Mouse (Mus musculus): ENCODE data around the gene Borcs8. TPM values are rescaled to one million over a fixed set of nuclear protein-coding genes. Genes with fewer than 3 reads are reported as not detected.

The Borcs8 gene
- polyA plus RNA-seq, 1 experiment from 2014 or later, result 37.1 TPM

GRCm38 (mm10) chr8:70136591-70136990, 2.7 kb upstream of the Borcs8 start:
- H3K27ac ChIP-seq (replicated peaks), result no peak overlapping the region
- peaks cover 28% of the 10 kb centered on the region for H3K4me1 ChIP-seq
- H3K36me3 ChIP-seq, result peaks cover 45% of the 10 kb centered on the region
- H3K4me2 ChIP-seq (replicated peaks), result no peak overlapping the region
- H3K9me3 ChIP-seq, result no peaks in the 10 kb centered on the region
- no peaks in the 10 kb centered on the region for H3K27me3 ChIP-seq
- no peak overlapping the region for H3K9ac ChIP-seq (replicated peaks)
- no peak for ATAC-seq (ENCODE audit: low FRiP score, low read depth)
- H3K4me3 ChIP-seq, result no peak overlapping the region
- WGBS, result 85% methylated on average over 4 of the region's 4 CpGs

- peak overlapping the region; percentile 56; the same call in 1 of the 2 replicates for H3K9ac ChIP-seq (replicated peaks)
- 84% methylated on average over 4 of the region's 4 CpGs for WGBS
- H3K36me3 ChIP-seq, result peaks cover 46% of the 10 kb centered on the region
- ATAC-seq (ENCODE audit: low FRiP score, low read depth), result no peak
- peaks cover 22% of the 10 kb centered on the region for H3K4me1 ChIP-seq
- H3K4me3 ChIP-seq, result peak overlapping the region; percentile 66; the same call in 1 of the 2 replicates
- H3K27ac ChIP-seq (replicated peaks), result no peak overlapping the region
- H3K9me3 ChIP-seq, result no peaks in the 10 kb centered on the region
- H3K4me2 ChIP-seq (replicated peaks), result peak overlapping the region; percentile 85
- H3K27me3 ChIP-seq, result no peaks in the 10 kb centered on the region
Observed at GRCm38 (mm10) chr8:70137890-70138289, 1.4 kb upstream of the Borcs8 start.

- H3K4me2 ChIP-seq (replicated peaks), result peak overlapping the region; percentile 85
- peak overlapping the region; percentile 74 for H3K27ac ChIP-seq (replicated peaks)
- peak overlapping the region; percentile 66 for H3K4me3 ChIP-seq
- peak overlapping the region; percentile 82 for H3K9ac ChIP-seq (replicated peaks)
- ATAC-seq (ENCODE audit: low FRiP score, low read depth), result no peak
- 15% methylated on average over 9 of the region's 9 CpGs for WGBS
- peaks cover 48% of the 10 kb centered on the region for H3K36me3 ChIP-seq
- H3K4me1 ChIP-seq, result peaks cover 22% of the 10 kb centered on the region
- H3K9me3 ChIP-seq, result no peaks in the 10 kb centered on the region
- H3K27me3 ChIP-seq, result no peaks in the 10 kb centered on the region
Observed at GRCm38 (mm10) chr8:70139981-70140380, 682 bp downstream of the Borcs8 start.

- Histone ChIP-seq H3K36me3 (peaks cover 45% of the 10 kb centered on the region), H3K9me3 (no peaks in the 10 kb centered on the region), H3K4me3 (no peak overlapping the region), H3K27me3 (peaks cover 12% of the 10 kb centered on the region), H3K4me2 (replicated peaks) (no peak overlapping the region), H3K4me1 (peaks cover 12% of the 10 kb centered on the region), H3K27ac (replicated peaks) (no peak overlapping the region), H3K9ac (replicated peaks) (no peak overlapping the region)
- WGBS, result 86% methylated on average over 7 of the region's 7 CpGs
- no peak for ATAC-seq (ENCODE audit: low FRiP score, low read depth)
Observed at GRCm38 (mm10) chr8:70147678-70148607, 8.6 kb downstream of the Borcs8 start.

GRCm38 (mm10) chr8:70150158-70150557, 10.9 kb downstream of the Borcs8 start:
- H3K27ac ChIP-seq (replicated peaks), result no peak overlapping the region
- H3K36me3 ChIP-seq, result peaks cover 23% of the 10 kb centered on the region
- no peak overlapping the region for H3K9ac ChIP-seq (replicated peaks)
- 0 out of 2 replicates have a peak, but pooled peaks have one; percentile 10 for ATAC-seq (ENCODE audit: low FRiP score, low read depth)
- 21% methylated on average over 13 of the region's 13 CpGs for WGBS
- no peak overlapping the region for H3K4me2 ChIP-seq (replicated peaks)
- H3K4me1 ChIP-seq, result peaks cover 13% of the 10 kb centered on the region
- H3K9me3 ChIP-seq, result no peaks in the 10 kb centered on the region
- H3K4me3 ChIP-seq, result no peak overlapping the region
- H3K27me3 ChIP-seq, result peaks cover 22% of the 10 kb centered on the region

GRCm38 (mm10) chr8:70152537-70153257, 13.4 kb downstream of the Borcs8 start:
- ATAC-seq (ENCODE audit: low FRiP score, low read depth), result peak; percentile 93
- Histone ChIP-seq H3K4me3 (0 out of 2 replicates have a peak overlapping the region, but pooled peaks have one; percentile 12), H3K4me1 (peaks cover 13% of the 10 kb centered on the region), H3K27me3 (peaks cover 22% of the 10 kb centered on the region), H3K36me3 (no peaks in the 10 kb centered on the region), H3K9ac (replicated peaks) (no peak overlapping the region; the same call in 1 of the 2 replicates), H3K9me3 (no peaks in the 10 kb centered on the region), H3K4me2 (replicated peaks) (peak overlapping the region; percentile 43), H3K27ac (replicated peaks) (no peak overlapping the region)
- 10% methylated on average over 18 of the region's 22 CpGs for WGBS

GRCm38 (mm10) chr8:70157240-70157800, 18.0 kb downstream of the Borcs8 start:
- Histone ChIP-seq H3K9ac (replicated peaks) (no peak overlapping the region), H3K27ac (replicated peaks) (no peak overlapping the region), H3K4me2 (replicated peaks) (no peak overlapping the region), H3K36me3 (no peaks in the 10 kb centered on the region), H3K9me3 (no peaks in the 10 kb centered on the region), H3K4me1 (peaks cover 12% of the 10 kb centered on the region), H3K4me3 (no peak overlapping the region), H3K27me3 (peaks cover 20% of the 10 kb centered on the region)
- WGBS, result 97% methylated on average over 1 of the region's 1 CpGs
- ATAC-seq (ENCODE audit: low FRiP score, low read depth), result no peak

GRCm38 (mm10) chr8:70158069-70158853, 19.0 kb downstream of the Borcs8 start:
- H3K36me3 ChIP-seq, result no peaks in the 10 kb centered on the region

GRCm38 (mm10) chr8:70159211-70159610, 19.9 kb downstream of the Borcs8 start:
- no peak overlapping the region for H3K4me3 ChIP-seq
- H3K9me3 ChIP-seq, result no peaks in the 10 kb centered on the region
- H3K36me3 ChIP-seq, result no peaks in the 10 kb centered on the region
- no peak overlapping the region for H3K9ac ChIP-seq (replicated peaks)
- 92% methylated on average over 4 of the region's 4 CpGs for WGBS
- peaks cover 6% of the 10 kb centered on the region for H3K4me1 ChIP-seq
- H3K27me3 ChIP-seq, result peaks cover 20% of the 10 kb centered on the region
- ATAC-seq (ENCODE audit: low FRiP score, low read depth), result no peak
- no peak overlapping the region for H3K4me2 ChIP-seq (replicated peaks)
- H3K27ac ChIP-seq (replicated peaks), result no peak overlapping the region

More at GRCm38 (mm10) chr8:70158069-70158853, 19.0 kb downstream of the Borcs8 start:
- peak; percentile 94 for ATAC-seq (ENCODE audit: low FRiP score, low read depth)
- WGBS, result 13% methylated on average over 40 of the region's 40 CpGs
- peaks cover 18% of the 10 kb centered on the region for H3K27me3 ChIP-seq
- peak overlapping the region; percentile 48 for H3K4me3 ChIP-seq
- no peaks in the 10 kb centered on the region for H3K9me3 ChIP-seq
- peak overlapping the region; percentile 79 for H3K4me2 ChIP-seq (replicated peaks)
- peak overlapping the region; percentile 37 for H3K9ac ChIP-seq (replicated peaks)
- H3K27ac ChIP-seq (replicated peaks), result peak overlapping the region; percentile 58
- H3K4me1 ChIP-seq, result peaks cover 6% of the 10 kb centered on the region

GRCm38 (mm10) chr8:70160015-70160414, 20.7 kb downstream of the Borcs8 start:
- H3K27me3 ChIP-seq, result peaks cover 20% of the 10 kb centered on the region
- no peaks in the 10 kb centered on the region for H3K36me3 ChIP-seq
- no peak overlapping the region for H3K4me3 ChIP-seq
- H3K9me3 ChIP-seq, result no peaks in the 10 kb centered on the region
- ATAC-seq (ENCODE audit: low FRiP score, low read depth), result no peak
- no peak overlapping the region for H3K27ac ChIP-seq (replicated peaks)
- no peak overlapping the region for H3K4me2 ChIP-seq (replicated peaks)
- no peak overlapping the region for H3K9ac ChIP-seq (replicated peaks)
- H3K4me1 ChIP-seq, result peaks cover 6% of the 10 kb centered on the region
- WGBS, result 70% methylated on average over 13 of the region's 13 CpGs

GRCm38 (mm10) chr8:70163316-70163715, 24.0 kb downstream of the Borcs8 start:
- no peaks in the 10 kb centered on the region for H3K36me3 ChIP-seq
- 92% methylated on average over 3 of the region's 3 CpGs for WGBS
- H3K4me2 ChIP-seq (replicated peaks), result no peak overlapping the region
- H3K27me3 ChIP-seq, result peaks cover 46% of the 10 kb centered on the region
- H3K9ac ChIP-seq (replicated peaks), result no peak overlapping the region
- peaks cover 14% of the 10 kb centered on the region for H3K4me1 ChIP-seq
- no peak overlapping the region for H3K4me3 ChIP-seq
- no peak for ATAC-seq (ENCODE audit: low FRiP score, low read depth)
- no peaks in the 10 kb centered on the region for H3K9me3 ChIP-seq
- no peak overlapping the region for H3K27ac ChIP-seq (replicated peaks)
